Mouse (Mus musculus) heart, adult 2 months (tissue): ENCODE measurements at regions not wholly inside any gene's neighbourhood (a gene's known extent, or its start where the extent isn't known, plus 50 kb on each side); places are given as distances from the start of the nearest gene placed in this dataset.

Source experiments
- CTCF ChIP-seq: fragments of 200-600 bp; IDR thresholded peaks from 2 replicates; pipeline ENCODE4 v1.8.1; 2022; ENCODE audit warnings: antibody characterized with exemption, mild to moderate bottlenecking, moderate library complexity
- POLR2A ChIP-seq: fragments of 200-500 bp; IDR thresholded peaks from 2 replicates; pipeline ENCODE4 v1.6.1; 2011; ENCODE audit warnings: mild to moderate bottlenecking, low read depth, low read length, control low read depth; ENCODE audit not compliant: insufficient read depth

DNA sequence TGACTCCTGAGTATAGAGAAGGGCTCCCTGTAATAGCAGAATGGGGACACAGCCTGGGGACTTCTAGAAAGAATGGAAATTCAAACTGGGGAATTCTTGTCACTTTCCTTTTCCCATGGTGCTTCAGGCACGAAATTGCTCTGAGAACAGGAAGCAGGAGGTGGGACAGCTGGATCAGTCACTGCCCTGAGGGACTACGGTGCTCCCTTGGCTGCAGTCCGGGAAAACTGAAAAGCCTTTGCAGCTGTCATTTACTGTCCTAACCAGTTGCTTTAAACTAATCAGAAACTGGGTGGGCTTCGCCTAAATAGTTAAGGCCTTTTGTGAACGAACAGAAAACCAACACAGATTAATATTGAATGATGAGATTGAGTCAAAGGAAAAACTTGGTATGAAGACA is 237.9 kb downstream of the Cbln4 start:
- no peak for TF ChIP-seq CTCF
- no peak for TF ChIP-seq POLR2A
